Mouse (Mus musculus): Measurements from ENCODE around the gene Rtn4rl2. TPM values are rescaled to one million over a fixed set of nuclear protein-coding genes. Genes with fewer than 3 reads are reported as not detected.
A peak's percentile ranks its signal among the peaks of the same experiment; 100 is the strongest.

Gene Rtn4rl2
- polyA plus RNA-seq, 1 experiment from 2014 or later = 3.9 TPM

DNA sequence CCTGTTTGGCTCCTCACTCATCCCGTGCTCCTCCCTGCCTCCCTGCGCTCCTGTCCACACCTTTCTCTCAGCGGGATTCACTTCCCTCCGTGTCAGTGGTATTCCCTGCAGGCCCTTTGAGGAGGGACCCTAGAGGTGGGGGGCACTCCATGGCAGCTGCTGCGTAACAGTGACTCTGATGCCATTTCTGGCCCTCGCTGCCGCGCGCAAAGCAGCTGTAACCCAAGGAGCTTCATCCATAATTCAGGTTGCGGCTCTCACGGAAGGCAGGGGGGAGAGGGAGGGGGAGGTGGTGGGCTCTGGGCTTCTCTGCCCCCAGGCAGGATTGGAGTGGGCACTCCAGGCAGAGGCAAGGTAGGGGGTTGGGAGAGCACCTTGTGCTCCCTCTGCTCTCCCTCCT is 3.0 kb downstream of the Rtn4rl2 start:
- Histone ChIP-seq H3K9ac (replicated peaks) (no peak overlapping the region), H3K4me3 (replicated peaks) (no peak overlapping the region), H3K27me3 (replicated peaks) (peaks cover 75% of the 10 kb centered on the region), H3K4me1 (peaks cover 40% of the 10 kb centered on the region), H3K4me2 (peak overlapping the region; percentile 39), H3K9me3 (replicated peaks) (no peaks in the 10 kb centered on the region), H3K36me3 (no peaks in the 10 kb centered on the region), H3K27ac (replicated peaks) (no peak overlapping the region)
- 3% methylated on average over 11 of the region's 11 CpGs for WGBS
- no peak for ATAC-seq (ENCODE audit: low FRiP score)

DNA sequence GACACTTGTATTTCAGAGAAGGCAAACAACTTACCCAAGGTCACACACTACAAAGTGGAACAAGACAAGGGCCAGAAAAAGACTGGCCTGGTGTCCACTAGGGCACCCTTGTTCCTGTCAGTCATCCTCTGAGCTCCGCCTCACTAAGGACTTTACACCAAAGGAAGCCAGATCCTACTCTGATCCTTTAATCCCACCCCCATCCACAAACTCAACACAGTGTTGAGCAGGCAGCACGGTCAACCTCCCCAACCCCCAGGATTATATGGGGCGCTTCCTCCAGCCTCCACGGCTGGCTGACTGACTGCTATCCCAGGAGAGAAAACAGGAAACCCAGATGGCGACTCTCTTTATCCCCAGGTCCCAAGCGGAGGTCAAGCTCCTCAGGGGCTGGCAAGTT is 3.4 kb downstream of the Rtn4rl2 start:
- H3K4me2 ChIP-seq = peak overlapping the region; percentile 39
- H3K27me3 ChIP-seq (replicated peaks) = peaks cover 74% of the 10 kb centered on the region
- H3K9me3 ChIP-seq (replicated peaks) = no peaks in the 10 kb centered on the region
- ATAC-seq (ENCODE audit: low FRiP score) = no peak
- H3K4me1 ChIP-seq = peaks cover 37% of the 10 kb centered on the region
- 0 out of 2 replicates have a peak overlapping the region, but pooled peaks have one; percentile 6 for H3K4me3 ChIP-seq (replicated peaks)
- no peaks in the 10 kb centered on the region for H3K36me3 ChIP-seq
- H3K9ac ChIP-seq (replicated peaks) = no peak overlapping the region
- H3K27ac ChIP-seq (replicated peaks) = no peak overlapping the region
- 7% methylated on average over 6 of the region's 6 CpGs for WGBS

DNA sequence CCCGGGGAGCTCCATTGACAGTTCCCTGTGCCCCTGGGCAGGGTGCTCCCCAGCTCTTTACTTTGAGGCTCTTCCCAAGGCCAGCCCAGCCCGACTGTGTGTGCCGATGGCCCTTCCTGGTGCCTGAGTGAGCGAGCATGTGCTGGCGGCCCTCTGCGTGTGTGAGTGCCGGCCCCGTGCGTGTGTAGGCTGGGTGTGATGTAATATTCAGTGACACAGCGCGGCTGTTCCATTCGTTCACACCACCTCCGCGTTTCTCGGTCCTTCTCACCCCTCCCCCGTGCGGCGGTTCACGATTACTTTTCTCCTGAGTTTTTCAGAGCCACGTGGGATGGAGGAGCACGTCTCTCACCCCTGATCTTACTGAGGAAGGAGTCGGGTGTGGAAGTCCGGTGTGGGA is 3.9 kb downstream of the Rtn4rl2 start:
- 0 out of 2 replicates have a peak overlapping the region, but pooled peaks have one; percentile 6 for H3K4me3 ChIP-seq (replicated peaks)
- H3K27ac ChIP-seq (replicated peaks) = no peak overlapping the region
- H3K4me2 ChIP-seq = peak overlapping the region; percentile 39
- no peaks in the 10 kb centered on the region for H3K36me3 ChIP-seq
- no peaks in the 10 kb centered on the region for H3K9me3 ChIP-seq (replicated peaks)
- no peak for ATAC-seq (ENCODE audit: low FRiP score)
- peaks cover 69% of the 10 kb centered on the region for H3K27me3 ChIP-seq (replicated peaks)
- peaks cover 33% of the 10 kb centered on the region for H3K4me1 ChIP-seq
- WGBS = 8% methylated on average over 23 of the region's 23 CpGs
- H3K9ac ChIP-seq (replicated peaks) = no peak overlapping the region

DNA sequence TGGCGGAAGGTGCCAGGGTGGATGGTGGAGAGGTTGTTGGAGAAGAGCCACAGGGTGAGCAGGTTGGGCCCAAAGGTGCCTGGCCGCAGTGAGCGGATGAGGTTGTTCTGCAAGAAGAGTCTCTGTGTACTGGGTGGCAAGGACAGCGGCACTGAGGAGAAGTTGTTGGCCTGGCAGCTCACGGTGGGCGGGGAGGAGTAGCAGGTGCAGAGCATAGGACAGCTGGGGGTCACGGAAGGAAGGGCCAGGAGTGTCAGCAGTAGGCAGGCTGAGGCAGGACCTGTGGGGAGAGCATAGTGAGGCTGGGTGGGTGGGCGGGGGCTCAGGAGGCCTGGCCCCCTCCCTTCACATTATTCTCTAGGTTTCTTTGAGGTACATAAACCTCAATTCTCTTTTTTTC is 5.9 kb downstream of the Rtn4rl2 start:
- Histone ChIP-seq H3K36me3 (no peaks in the 10 kb centered on the region), H3K4me1 (peaks cover 15% of the 10 kb centered on the region), H3K27me3 (replicated peaks) (peaks cover 66% of the 10 kb centered on the region), H3K9me3 (replicated peaks) (no peaks in the 10 kb centered on the region), H3K4me2 (no peak overlapping the region), H3K4me3 (replicated peaks) (no peak overlapping the region), H3K27ac (replicated peaks) (no peak overlapping the region), H3K9ac (replicated peaks) (no peak overlapping the region)
- no peak for ATAC-seq (ENCODE audit: low FRiP score)
- WGBS = 81% methylated on average over 8 of the region's 8 CpGs

DNA sequence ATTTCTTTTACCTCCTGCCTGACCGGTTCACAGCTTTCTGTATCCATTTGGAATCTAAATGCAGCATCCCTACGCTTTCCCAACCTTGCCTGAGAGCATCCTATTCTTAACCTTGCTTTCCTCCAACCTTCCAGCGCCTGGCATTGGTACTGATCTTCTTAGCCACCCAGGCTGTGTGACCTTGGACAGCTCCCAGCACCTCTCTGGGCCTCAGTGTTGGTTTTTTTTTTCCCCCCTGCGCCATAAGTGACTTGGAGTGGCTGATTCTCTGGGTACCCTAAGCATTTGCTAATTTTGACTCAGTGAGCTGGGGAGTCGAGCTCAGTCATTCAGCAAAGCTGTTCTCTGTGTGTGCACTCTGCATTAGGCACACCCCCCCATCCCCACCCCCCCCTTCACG is 10.7 kb downstream of the Rtn4rl2 start:
- Histone ChIP-seq H3K27me3 (replicated peaks) (peaks cover 67% of the 10 kb centered on the region), H3K27ac (replicated peaks) (no peak overlapping the region), H3K36me3 (no peaks in the 10 kb centered on the region), H3K4me1 (peaks cover 12% of the 10 kb centered on the region), H3K4me2 (no peak overlapping the region), H3K9me3 (replicated peaks) (no peaks in the 10 kb centered on the region), H3K4me3 (replicated peaks) (no peak overlapping the region), H3K9ac (replicated peaks) (no peak overlapping the region)
- ATAC-seq (ENCODE audit: low FRiP score) = no peak
- WGBS = 56% methylated on average over 6 of the region's 6 CpGs

DNA sequence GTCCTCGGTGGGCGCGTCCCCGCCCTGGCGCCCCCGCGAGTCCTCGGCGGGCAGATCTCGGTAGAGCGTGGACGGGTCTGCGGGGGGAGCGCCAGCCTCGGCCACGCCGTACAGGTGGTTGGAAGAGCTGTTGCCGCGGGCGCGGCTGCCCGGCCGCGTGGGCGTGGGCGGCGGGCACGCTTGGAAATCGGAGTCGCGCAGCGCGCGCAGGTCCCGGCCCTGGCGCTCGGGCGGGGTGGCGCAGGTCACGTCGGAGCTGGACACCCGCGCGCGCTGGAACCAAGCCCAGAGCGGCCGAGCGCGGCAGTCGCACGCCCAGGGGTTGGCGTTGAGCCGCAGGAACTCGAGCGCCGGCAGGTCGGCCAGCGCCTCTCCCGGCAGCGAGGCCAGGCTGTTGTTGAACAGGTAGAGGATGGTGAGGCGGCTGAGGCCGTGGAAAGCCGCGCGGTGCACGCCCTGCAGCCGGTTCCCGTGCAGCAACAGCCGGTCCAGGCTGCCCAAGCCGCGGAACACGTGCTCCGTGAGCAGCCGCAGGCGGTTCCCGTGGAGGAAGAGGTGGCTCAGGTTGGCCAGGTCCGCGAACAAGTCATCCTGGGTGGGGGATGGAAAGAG is 14.3 kb downstream of the Rtn4rl2 start:
- Histone ChIP-seq H3K27ac (replicated peaks) (no peak overlapping the region), H3K9me3 (replicated peaks) (no peaks in the 10 kb centered on the region), H3K4me3 (replicated peaks) (peak overlapping the region; percentile 52), H3K36me3 (no peaks in the 10 kb centered on the region), H3K4me1 (peaks cover 12% of the 10 kb centered on the region), H3K9ac (replicated peaks) (peak overlapping the region; percentile 29), H3K27me3 (replicated peaks) (peaks cover 95% of the 10 kb centered on the region), H3K4me2 (peak overlapping the region; percentile 93)
- ATAC-seq (ENCODE audit: low FRiP score) = peak; percentile 72
- WGBS = under 1% methylated on average over 78 of the region's 78 CpGs

DNA sequence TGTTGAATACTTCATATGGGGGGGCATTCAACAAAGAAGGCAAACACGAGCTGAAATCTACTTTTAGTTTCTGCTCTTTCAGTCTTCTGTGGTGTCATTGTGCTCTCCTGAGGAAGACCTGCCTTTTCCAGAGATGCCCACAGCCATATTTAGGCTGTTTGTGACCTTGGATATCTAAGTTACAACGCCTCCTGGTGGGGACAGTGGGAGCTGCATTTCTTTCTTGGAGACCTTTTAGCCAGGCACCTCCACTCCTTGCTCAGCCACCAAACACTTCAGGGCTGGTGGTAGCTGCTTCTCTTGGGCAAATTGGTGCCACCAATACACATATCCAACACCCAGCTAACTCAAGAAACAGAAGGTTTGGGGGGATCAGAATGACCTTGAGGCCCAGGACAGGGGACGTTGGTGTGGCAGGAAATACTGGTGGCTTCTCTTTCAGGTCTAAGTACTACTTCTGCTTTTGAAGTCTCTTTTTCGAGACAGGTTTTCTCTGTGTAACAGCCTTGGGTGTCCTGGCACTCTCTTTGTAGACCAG is 15.8 kb downstream of the Rtn4rl2 start:
- 67% methylated on average over 4 of the region's 4 CpGs for WGBS

DNA sequence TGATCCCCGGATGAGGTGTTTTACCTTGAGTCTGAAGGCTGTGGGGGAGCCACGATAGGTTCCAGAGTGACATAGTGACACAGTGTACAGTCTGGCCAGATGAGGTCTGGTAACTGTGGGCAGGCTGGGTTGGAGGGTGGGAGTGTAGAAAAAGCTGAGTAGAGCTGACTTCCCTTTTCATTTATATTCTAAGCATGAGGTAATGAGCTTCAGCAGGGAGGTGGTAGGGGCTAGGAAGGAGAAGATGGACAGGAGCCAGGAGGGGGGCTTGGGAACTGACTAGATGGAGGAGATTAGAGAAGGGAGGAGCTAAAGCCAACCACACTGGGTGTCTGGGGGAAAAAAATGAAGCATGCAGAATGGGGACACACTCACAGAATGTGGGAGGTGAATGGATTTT is 17.5 kb downstream of the Rtn4rl2 start:
- no peak overlapping the region for H3K9ac ChIP-seq (replicated peaks)
- ATAC-seq (ENCODE audit: low FRiP score) = no peak
- no peak overlapping the region for H3K27ac ChIP-seq (replicated peaks)
- WGBS = 76% methylated on average over 2 of the region's 2 CpGs
- H3K4me2 ChIP-seq = no peak overlapping the region
- no peaks in the 10 kb centered on the region for H3K9me3 ChIP-seq (replicated peaks)
- H3K4me1 ChIP-seq = peaks cover 24% of the 10 kb centered on the region
- no peaks in the 10 kb centered on the region for H3K36me3 ChIP-seq
- peaks cover 92% of the 10 kb centered on the region for H3K27me3 ChIP-seq (replicated peaks)
- H3K4me3 ChIP-seq (replicated peaks) = no peak overlapping the region

More for the DNA sequence above, 15.8 kb downstream of the Rtn4rl2 start:
- no peak overlapping the region for H3K4me2 ChIP-seq
- H3K9me3 ChIP-seq (replicated peaks) = no peaks in the 10 kb centered on the region
- H3K9ac ChIP-seq (replicated peaks) = no peak overlapping the region
- ATAC-seq (ENCODE audit: low FRiP score) = no peak
- no peak overlapping the region for H3K27ac ChIP-seq (replicated peaks)
- peaks cover 21% of the 10 kb centered on the region for H3K4me1 ChIP-seq
- H3K4me3 ChIP-seq (replicated peaks) = no peak overlapping the region
- H3K27me3 ChIP-seq (replicated peaks) = peaks cover 99% of the 10 kb centered on the region
- H3K36me3 ChIP-seq = no peaks in the 10 kb centered on the region

DNA sequence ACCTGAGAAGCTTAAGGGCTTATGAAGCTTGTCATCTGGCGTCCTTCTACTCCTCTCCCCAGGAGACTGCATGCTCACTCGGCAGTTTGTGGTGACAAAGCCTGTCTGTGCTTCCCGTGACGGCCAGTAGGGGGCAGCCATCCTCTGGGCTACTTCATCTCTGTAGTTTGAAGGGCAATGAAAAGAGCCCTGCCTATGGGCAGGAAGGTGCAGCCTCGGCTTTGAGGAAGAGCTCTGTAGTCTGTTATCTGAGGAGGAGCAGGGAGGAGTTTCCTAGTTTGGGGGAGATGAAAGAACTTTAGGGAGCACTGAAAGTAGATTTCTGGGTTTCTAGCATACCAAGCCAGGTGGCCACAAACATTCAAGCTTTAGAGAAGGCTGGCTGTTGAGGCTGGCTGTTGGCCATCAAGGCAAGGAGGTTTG is 18.0 kb downstream of the Rtn4rl2 start:
- H3K27ac ChIP-seq (replicated peaks) = no peak overlapping the region
- H3K4me2 ChIP-seq = no peak overlapping the region
- ATAC-seq (ENCODE audit: low FRiP score) = no peak
- no peak overlapping the region for H3K9ac ChIP-seq (replicated peaks)
- H3K36me3 ChIP-seq = no peaks in the 10 kb centered on the region
- H3K27me3 ChIP-seq (replicated peaks) = peaks cover 88% of the 10 kb centered on the region
- peaks cover 24% of the 10 kb centered on the region for H3K4me1 ChIP-seq
- WGBS = 7% methylated on average over 5 of the region's 5 CpGs
- no peaks in the 10 kb centered on the region for H3K9me3 ChIP-seq (replicated peaks)
- H3K4me3 ChIP-seq (replicated peaks) = no peak overlapping the region

DNA sequence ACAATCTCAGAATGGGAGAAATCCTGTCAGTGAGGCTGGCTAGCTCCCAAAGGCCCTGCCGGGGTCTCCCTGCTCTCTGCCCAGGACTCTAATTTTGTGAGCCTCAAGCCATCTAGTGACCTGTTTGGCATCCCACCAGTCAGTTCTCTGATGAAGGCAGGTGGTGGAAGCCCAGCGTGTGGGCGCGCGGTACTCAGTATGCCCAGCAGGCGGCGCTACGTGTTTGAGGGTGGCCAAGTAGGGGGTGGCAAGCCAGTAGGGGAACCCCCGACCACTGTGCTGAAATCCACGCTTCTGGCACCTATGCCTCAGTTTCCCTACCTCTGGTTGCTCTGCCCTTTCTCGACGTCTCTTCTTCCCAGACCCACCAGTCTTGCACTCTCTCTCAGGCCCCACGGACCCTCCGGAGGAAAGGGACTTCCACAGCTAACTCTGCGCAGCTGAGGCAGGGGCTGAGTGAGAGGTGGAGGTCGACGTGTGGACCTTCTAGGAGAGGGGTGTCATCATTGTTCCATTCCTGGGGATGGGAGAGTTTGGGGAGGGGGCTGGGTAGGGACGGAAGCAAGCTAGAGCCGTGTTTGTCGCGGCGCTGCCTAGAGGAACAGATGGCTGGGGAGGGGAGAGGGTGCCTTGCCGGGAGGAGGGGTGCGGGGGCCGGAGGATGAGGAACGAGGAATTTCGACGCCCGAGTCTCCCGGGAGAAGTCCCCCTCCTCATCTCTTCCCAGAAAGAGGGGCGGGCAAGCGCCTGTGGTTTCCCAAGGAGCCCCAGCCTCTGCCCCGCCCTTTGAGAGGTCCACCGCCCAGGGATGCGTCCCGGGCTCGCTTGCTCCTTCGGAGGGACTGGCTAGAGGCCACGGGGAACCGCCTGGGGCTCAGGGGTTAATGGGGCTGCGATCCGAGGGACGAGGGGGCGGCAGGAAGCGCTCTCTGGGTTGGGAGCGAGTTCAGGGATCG is 20.6 kb downstream of the Rtn4rl2 start:
- H3K9ac ChIP-seq (replicated peaks) = peak overlapping the region; percentile 37
- H3K27ac ChIP-seq (replicated peaks) = no peak overlapping the region
- 1% methylated on average over 46 of the region's 47 CpGs for WGBS
- peaks cover 61% of the 10 kb centered on the region for H3K27me3 ChIP-seq (replicated peaks)
- no peaks in the 10 kb centered on the region for H3K9me3 ChIP-seq (replicated peaks)
- peaks cover 11% of the 10 kb centered on the region for H3K4me1 ChIP-seq
- peak overlapping the region; percentile 40 for H3K4me3 ChIP-seq (replicated peaks)
- peak overlapping the region; percentile 78 for H3K4me2 ChIP-seq
- peak; percentile 58 for ATAC-seq (ENCODE audit: low FRiP score)
- H3K36me3 ChIP-seq = no peaks in the 10 kb centered on the region

DNA sequence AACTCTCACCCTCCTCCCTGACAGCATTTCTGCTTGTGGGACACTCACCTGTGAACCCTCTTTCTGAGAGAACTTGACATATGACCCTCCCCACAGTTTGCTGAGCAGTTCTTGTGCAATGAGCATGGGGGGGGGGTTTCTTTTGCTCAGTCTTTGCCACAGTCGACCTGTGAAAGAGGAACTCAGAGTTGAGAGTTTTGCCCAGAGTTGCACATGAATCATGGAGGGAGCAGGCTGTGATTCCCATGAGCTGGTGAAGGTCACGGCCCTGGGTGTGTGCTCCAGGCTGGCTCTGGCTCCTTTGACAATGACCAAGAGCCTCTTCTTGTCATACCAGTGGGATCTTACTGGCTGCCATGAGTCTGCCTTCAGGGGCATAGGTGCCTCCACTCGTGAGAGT is 24.3 kb downstream of the Rtn4rl2 start:
- no peak overlapping the region for H3K9ac ChIP-seq (replicated peaks)
- no peak overlapping the region for H3K4me3 ChIP-seq (replicated peaks)
- H3K4me2 ChIP-seq = no peak overlapping the region
- H3K27me3 ChIP-seq (replicated peaks) = peaks cover 25% of the 10 kb centered on the region
- no peaks in the 10 kb centered on the region for H3K9me3 ChIP-seq (replicated peaks)
- WGBS = 84% methylated on average over 3 of the region's 3 CpGs
- H3K36me3 ChIP-seq = no peaks in the 10 kb centered on the region
- H3K27ac ChIP-seq (replicated peaks) = no peak overlapping the region
- H3K4me1 ChIP-seq = peaks cover 11% of the 10 kb centered on the region
- ATAC-seq (ENCODE audit: low FRiP score) = no peak

All from neural tube, embryonic 15.5 days (tissue).